Mouse (Mus musculus): ENCODE results near the gene Nmnat2.

GRCm38 (mm10) chr1:153102296-153103185 lies 147.7 kb downstream of the Nmnat2 start:
- TF ChIP-seq CTCF (IDR thresholded peaks at IDR 0.05; ENCODE audit: control insufficient read depth, insufficient read depth, insufficient replicate concordance, low read depth, low read length) (no peak), POLR2A (IDR thresholded peaks at IDR 0.05; ENCODE audit: control insufficient read depth, low read depth, low read length) (no peak)

All from testis, adult 2 months (tissue).